Mouse (Mus musculus) layer of hippocampus, postnatal 25 days (tissue): Measurements from ENCODE around the gene Anxa9. TPM values are rescaled to one million over a fixed set of nuclear protein-coding genes. Genes with fewer than 3 reads are reported as not detected.

Experiments used
- DNase-seq, 2 experiments: peaks; one replicate each; pipeline ENCODE4 v3.0.0; 2022; ENCODE audit warnings: mixed read lengths in 2 of 2, low spot score in 1 of 2; ENCODE audit errors: extremely low spot score in 1 of 2
- total RNA-seq, 2 experiments: library from RNA; stranded (reverse); gene quantifications; 2 replicates each; pipeline ENCODE4 v1.2.3; 2021

The Anxa9 gene
- total RNA-seq, 2 experiments from 2014 or later, result 0.47 to 1.2 TPM

DNA sequence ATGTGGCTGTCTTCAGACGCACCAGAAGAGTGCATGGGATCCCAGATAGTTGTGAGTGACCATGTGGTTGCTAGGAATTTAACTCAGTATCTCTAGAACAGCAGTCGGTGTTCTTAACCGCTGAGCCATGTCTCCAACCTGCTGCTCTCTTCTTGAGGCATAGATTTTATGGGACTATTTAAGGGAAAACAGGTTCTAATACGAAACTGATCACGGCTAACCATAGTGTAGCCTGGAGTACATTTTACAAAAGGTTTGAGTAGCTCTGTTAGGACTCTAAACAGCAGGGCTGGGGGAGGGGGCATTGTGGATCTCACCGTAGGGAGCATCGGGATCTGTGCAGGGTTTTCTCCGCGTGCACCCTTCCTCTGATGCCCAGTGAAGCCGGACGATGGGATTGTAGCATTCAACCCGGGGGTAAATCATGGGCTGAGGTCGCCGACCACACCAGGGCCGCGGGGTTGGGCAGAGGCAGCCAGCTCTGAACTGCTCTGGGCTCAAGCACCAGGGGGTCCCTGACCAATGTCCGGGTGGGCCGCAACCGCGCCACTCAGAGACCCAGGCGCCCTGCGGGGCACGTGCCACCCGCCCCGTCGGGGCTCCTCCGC lies 7.6 kb upstream of the Anxa9 start, which contains the start of gene Cers2:
TSS of gene Cers2 (plus strand) at position 306 of the 608 bp plus-strand sequence.
- peak in 1 of 2 experiments; percentile 18 for DNase-seq

DNA sequence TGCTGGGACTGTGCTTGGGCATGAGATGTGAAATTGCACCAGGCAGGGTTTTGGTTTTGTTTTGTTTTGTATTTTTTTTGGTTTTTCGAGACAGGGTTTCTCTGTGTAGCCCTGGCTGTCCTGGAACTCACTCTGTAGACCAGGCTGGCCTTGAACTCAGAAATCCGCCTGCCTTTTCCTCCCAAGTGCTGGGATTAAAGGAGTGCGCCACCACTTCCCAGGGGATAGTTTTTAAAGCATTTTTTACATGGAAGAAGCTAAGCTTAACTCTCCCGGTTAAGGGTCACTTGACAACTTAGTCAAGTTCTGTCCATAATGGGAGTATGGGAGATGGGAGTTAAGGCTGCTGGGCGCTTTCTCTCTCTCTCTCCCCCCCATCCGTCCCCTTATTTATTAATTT lies 7.1 kb upstream of the Anxa9 start:
- no peak for DNase-seq

DNA sequence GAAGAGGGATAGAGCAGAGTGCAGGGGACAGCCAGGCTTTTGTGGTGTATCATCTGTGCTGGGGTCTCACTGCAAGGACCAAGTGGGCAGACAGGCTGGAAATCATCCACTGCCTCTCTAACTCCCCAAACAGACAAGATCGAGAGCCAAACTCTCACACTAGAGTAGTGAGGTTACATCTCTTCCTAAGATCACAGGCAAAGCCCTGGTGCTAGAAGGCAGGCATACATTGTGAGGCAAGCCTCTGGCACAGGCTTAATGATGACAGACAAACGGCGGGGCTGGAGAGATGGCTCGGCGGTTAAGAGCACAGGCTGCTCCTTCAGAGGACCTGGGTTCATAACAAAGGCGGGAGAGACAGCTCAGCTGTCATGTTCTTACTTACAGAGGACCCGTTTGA lies 6.5 kb upstream of the Anxa9 start:
- no peak for DNase-seq

DNA sequence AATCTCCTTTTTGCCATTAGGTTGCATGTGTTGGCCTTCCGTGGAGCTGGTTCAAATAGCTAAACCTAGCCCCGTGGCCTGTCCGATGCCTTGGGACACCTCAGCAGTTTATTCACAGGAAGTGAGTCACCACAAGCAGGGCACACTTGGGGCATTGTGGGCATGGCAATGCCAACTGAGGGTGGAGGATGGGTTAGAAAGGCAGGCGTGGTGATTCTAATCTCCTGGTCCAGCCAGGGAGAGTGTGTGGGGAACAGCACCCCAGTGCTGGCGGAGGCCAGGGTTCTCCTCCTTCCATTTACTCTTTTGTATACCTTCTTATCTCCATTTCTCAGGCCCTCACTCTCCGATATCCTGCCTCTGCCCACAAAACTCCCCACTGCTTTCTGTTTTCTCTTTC lies 5.6 kb upstream of the Anxa9 start:
- no peak for DNase-seq

DNA sequence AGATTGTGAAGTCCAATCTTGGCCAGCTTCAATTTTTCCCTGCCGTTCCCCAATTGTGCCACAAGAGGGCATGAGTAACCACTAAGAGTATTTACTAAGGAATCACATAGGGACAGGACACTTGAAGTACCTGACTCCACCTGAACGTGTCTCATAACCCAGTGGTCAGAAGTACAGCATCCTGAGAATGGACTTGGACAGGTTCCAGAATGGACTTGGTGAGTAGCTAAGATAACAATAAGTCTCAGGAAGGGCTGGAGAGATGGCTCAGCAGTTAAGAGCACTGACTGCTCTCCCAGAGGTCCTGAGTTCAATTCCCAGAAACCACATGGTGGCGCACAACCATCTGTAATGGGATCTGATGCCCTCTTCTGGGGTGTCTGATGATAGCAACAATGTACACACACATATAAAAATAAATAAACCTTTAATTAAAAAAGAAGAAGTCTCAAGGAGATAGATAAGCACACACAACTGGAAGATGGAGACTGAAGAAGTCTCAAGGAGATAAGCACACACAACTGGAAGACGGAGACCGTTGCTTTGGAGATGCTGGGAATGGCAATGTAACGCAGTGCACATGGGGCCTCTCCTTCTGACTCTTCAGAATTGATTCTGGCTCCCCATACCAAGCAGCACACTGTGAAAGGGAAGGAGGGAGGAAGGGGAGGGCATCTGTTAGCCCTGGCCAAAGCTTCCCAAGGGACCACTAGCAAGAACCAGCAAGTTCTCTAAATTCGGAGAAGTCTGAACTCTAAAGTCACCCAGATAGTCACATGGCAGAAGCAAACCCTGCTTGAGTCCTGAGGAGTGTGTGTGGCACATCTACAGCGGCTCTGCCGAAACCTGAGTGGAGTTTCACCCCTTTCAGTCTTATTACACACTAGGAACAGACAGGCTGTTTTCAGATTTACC lies 4.2 kb upstream of the Anxa9 start:
- peak; percentile 31 to 59 for DNase-seq

DNA sequence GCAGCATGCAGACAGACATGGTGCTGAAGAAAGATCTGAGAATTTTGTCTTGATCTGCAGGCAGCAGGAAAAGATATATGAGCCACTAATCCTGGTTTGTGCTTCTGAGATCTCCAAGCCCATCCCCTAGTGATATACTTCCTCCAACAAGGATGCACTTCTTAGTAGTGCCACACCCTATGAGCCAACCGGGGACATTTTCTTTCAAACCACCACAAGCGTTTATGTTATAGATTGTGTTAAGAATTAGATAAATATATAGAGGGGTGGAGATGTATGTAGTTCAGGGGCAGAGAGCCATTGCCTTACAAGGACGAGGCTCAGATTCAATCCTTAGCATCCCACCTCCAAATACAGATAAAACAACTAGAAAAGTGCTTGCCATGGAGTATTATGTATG lies 3.5 kb upstream of the Anxa9 start:
- DNase-seq, result no peak

DNA sequence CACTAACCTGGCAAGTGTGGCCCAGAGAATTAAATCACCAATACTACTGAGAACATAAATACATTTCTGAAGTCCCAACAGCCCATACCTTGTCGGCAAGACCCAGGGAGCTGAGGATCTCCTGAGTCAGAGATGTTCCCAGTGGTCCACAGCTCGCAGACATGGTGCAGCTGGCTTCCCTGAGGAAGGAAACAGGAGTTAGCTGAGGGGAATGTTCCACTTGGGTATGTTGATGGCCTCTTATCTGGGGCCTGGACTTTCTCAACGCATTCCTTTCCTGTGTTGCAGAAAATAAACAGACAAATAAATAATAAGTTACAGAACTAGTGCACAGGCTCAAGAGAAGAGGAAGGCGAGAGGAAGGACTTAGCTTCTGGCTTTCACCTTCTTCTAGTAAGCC lies 732 bp downstream of the Anxa9 start:
- DNase-seq, result no peak

DNA sequence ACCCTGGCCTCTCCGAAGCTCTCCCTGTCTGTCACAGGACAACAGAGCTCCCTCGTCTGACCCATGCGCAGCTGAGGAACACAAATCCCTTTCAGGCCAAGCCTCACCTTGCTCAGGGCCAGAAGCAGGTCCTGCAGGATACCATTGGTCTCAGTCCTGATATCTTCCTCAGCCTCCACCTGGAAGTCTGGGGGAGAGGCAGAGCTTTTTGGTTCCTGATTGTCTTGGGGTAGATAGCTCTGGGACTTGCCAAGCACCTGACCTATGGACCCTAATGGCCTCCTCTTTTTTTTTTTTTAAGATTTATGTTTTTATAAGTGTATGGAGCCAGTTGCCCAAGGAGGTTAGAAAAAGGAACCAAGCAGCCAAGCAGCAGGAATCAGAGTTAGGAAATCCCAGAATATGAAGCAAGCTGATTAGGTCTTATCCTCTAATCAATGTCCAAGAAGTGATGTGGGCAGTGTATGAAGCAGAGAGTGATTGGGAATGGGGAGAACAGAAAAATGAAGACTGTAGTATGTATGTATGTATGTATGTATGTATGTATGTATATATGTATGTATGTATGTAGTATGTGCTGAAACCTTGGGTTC lies 5.7 kb downstream of the Anxa9 start:
- DNase-seq, result no peak

DNA sequence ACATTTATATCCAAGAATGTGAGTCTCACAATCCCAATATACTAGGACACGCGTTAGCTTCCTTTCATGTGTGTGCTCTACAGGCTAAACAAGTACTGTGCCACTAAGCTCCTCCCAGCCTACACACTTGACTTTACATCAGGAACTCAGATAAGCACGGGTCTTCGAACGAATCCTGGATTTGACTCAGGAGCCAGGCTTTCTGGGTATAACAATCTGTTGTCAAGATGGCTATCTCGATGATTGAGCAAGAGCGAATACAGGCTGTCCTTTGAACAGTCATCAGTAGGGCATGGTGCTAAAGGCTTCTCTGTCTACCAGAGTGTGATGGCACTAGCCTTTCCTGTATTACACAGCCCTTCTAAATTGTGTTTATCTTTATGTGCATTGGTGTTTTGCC lies 9.0 kb downstream of the Anxa9 start:
- no peak for DNase-seq

DNA sequence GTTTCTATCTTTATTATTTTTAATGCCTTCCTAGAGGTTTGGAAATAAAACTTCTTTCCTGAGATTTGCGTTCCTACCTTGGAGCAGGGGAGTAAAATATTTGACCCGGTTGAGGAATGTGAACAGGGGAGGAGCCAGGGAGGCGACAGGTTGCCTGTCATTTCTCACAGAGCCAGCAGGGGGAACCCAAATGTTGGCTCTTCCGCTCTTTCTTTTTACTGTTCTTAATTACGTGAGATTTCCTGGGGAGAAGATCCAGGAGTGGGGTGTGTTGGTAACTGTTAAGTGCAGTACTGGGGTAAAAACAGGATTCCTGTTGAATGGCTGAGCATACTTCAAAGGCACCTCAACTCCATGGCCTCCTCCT lies 10.9 kb downstream of the Anxa9 start:
- DNase-seq, result peak in 1 of 2 experiments; percentile 34

DNA sequence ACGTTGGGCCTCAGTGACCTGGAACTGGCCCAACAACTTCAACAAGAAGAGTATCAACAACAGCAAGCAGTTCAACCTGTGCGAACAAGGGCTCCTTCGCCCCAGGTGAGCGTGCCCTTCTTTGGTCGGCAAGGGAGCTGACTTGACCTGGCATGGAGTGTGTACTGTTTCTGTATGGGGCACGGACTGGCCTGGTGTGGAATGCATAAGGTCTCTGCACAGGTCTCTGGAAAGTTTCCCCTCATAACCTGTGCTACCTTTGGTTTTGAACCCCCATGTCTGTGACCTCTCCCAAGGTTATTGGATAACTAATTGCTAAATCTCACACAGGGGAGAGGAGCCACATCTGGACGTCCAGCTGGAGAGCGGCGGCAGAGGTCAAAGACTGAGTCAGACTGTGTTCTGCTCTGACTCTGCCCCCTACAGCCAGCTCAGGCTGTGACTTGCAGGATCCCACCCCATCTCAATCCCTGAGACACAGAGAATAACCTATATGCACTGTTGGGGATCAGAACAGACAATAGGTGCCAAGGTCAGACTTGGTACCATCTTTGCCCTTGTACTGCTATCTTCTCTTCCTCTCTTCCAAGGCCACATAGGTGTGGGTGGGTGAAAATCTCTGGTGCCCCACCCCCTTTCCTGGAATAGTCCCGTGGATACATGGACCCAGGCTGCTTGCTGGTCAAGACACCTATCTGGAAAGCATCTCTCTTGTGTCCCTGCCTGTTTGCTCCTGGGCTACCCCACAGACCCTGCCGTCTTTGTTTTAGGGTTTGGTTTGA lies 11.5 kb downstream of the Anxa9 start:
- no peak for DNase-seq

DNA sequence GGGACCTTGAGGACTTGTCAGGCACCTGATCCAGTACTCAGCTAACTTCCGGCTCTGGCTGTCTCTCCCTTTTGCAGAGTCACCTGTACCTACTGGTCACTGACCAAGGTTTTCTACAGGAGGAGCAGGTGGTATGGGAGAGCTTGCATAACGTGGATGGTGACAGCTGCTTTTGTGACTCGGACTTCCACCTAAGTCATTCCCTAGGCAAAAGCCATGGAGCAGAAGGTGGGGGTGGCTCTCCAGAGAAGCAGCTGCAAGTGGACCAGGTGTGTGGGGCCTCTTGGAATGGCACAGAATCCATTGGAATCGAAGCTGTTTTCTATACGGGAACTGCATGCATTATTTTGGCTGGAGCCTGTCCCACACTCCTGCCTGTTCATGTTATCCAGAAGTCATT lies 12.3 kb downstream of the Anxa9 start:
- DNase-seq, result no peak

DNA sequence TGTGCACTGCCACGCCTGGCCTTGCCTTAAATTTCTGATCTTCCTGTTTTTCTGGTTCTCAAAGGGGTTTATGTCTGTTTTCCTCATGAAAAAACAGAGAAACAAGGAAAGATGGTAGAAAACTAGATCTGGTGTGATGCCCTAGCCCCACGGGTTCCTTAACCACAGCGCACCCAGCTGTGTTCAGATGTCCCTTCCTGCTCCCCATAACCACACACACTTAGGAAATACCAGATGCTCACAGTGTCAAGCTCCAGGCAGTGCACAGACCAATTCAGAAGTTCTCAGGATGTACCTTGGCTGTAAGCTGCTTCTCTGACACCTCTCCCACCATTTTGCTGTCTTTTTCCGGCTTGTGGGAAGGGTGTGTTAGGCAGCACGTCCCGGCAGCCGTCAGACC lies 12.7 kb downstream of the Anxa9 start:
- DNase-seq, result no peak

DNA sequence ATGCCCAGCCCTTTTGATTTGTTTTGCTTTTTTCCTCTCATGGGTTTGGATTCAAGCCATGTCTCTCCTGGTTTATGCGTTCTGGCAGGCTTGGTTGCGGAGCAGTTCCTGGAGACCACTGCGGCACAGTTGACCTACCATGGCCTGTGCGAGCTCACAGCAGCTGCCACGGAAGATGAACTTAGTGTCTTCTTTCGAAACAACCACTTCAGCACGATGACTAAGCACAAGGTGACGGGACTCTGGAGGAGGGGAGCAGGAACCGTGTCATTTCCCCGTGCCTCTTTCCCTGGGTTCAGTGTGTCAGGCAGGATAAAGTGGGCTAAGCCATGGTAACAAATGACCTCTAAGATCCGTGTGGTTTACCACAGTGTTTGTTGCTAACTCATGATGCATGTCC lies 13.4 kb downstream of the Anxa9 start:
- no peak for DNase-seq

DNA sequence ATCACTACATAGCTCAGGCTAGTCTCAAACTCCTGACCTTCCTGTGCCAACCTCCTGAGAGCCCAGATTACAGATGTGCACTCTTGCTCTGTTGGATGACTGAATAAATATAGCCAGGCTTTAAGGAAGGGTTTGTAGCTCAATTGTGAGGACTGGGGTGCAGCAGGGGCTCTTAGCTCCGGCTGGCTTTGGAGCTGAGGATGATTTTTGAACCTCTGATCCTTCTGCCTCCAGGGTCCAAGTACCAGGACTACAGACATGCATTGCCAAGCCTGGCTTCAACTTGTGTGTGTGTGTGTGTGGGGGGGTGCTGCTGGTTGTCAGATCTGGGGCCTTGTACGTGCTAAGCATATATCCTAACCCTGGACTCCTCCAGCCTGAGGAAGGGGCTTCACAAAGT lies 14.1 kb downstream of the Anxa9 start:
- no peak for DNase-seq

DNA sequence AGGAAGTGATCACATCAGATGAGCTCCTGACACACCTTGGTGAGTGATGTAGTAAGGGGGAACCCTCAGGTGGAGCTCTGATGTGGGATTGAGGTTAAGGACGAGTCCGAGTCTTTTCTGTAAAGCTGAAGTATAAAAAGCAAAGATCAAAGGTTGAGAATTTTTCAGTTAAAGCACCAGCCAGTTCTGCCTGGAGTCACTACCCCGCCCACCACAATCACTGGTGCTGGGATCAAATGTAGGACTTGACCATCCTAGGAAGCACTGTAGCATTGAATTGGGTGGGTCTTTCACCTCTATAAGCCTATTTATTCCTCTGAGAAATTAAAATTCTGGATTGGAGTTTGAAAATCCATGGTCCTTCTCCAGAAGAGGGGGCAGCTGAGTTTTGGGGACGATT lies 15.9 kb downstream of the Anxa9 start:
- DNase-seq, result no peak

DNA sequence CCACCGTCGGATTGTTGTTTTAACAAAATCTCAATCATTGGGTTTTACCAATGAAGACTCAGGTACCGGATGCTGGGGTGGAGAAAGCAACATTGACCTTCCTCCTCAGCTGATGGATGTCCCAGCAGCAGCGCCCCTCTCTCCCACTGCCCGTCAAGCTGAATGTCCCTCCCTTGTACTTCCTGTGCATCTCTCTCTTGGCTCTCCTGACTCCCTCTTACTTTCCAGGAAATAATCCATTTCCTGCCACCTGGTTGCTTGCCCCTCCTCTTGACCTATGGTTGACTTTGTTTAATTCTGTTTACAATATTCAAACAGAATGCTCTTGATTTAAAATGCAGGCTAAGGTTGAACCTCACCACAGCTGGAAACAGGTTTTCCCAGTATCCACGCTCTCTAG lies 16.8 kb downstream of the Anxa9 start:
- DNase-seq, result no peak

DNA sequence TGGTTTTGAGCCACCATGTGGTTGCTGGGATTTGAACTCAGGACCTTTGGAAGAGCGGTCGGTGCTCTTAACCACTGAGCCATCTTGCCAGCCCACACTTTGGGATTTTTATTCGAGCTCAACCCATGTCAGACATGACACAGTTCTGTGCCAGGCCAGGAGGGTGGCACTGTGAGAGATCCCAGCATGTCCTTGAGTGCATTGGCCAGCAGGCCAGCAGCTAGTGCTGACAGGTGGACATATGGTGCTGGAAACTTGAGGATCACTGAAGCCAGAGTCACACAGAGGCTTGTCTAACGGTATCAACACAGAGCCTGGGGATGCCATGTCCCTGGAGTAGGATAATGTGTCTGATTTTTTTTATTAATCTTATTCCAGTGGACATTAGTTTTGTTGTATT lies 17.6 kb downstream of the Anxa9 start:
- DNase-seq, result no peak

DNA sequence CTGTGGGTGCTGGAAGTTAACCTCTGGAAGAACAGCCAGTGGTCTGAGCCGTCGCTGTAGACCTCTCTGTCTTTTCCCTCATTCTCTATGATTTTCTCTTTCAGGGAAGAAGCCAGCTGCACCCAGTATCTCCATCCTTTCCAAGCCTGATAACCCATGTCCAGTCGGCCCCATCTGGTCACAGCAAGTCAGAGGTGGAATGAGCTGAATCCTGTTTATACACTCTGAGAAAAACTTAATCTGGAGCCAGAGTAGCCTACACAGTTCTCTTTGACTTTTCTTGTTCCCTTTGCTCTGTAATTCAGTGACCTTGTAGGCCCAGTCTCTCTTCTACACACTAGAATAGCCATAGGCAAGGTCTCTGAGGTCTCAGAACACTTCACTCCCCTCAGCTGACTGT lies 19.4 kb downstream of the Anxa9 start:
- no peak for DNase-seq

DNA sequence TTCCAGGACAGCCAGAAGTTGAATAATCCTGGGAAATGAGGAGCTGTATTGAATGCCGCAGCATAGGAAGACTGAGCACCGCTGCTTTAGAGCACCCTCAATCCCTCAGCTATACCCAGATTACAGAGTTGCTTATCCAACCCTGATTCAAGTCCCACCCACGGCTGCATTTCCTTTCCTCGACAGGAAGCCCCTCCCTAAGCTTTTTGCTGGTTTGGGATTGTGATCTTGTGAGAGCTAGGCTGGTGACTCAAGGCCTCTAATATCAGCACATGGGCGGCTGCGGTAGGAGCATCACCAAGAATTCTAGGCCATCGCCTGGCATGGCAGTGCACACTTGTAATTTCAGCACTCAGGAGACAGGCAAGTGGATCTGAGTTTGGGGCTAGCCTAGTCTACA lies 20.5 kb downstream of the Anxa9 start:
- no peak for DNase-seq

DNA sequence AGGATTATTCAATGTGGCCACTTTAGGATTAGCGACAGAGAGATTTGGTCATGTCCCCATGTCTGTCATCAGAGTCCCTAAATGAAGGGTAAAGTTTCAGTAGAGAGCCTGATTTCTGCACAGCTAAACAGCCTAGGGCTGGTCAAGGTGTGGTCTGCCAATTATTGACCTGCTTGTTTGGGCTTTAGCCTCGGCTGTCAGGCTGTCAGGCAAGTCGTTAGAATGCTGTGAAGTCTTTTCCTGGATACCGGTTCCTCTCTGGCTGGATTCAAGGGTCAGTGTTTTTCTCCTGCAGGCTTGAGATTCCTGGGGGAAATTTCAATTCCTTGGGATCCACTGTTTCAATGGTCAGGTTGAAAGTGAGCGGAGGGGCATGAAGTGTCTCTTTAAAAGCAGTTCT lies 21.0 kb downstream of the Anxa9 start:
- no peak for DNase-seq
